Mouse (Mus musculus) layer of hippocampus, postnatal 25 days (tissue): Measurements from ENCODE around the gene Rnf4. TPM values are rescaled to one million over a fixed set of nuclear protein-coding genes. Genes with fewer than 3 reads are reported as not detected.

Source experiments
- DNase-seq, 2 experiments: peaks; one replicate each; pipeline ENCODE4 v3.0.0; 2022; ENCODE audit warnings: mixed read lengths in 2 of 2, low spot score in 1 of 2; ENCODE audit errors: extremely low spot score in 1 of 2
- total RNA-seq, 2 experiments: library from RNA; stranded (reverse); gene quantifications; 2 replicates each; pipeline ENCODE4 v1.2.3; 2021

Rnf4 gene
- total RNA-seq, 2 experiments from 2014 or later = 74.7 to 80.3 TPM

GRCm38 (mm10) chr5:34398326-34398725, 62.2 kb downstream of the Rnf4 start:
- DNase-seq = no peak

Other genes with a start within 250 kb of the Rnf4 start
- 1 to 10 TPM in 1 of 2 experiments, under 1 TPM in 1; 0.63 to 1.0 TPM for gene Poln, start 166.8 kb upstream of the Rnf4 start, total RNA-seq
- 1 to 10 TPM; 5.6 to 5.7 TPM for gene Haus3, start 166.8 kb upstream of the Rnf4 start, total RNA-seq
- gene Mxd4, start 148.6 kb upstream of the Rnf4 start, total RNA-seq = 10 to 100 TPM; 84.6 to 93.3 TPM
- 10 to 100 TPM; 25.6 to 32.4 TPM for gene Zfyve28, start 47.8 kb upstream of the Rnf4 start, total RNA-seq
- gene Cfap99, start 47.7 kb upstream of the Rnf4 start, total RNA-seq = under 1 TPM; 0.20 to 0.66 TPM
- gene Fam193a, start 33.6 kb downstream of the Rnf4 start, total RNA-seq = 10 to 100 TPM; 37.0 to 42.2 TPM
- gene Tnip2, start 177.7 kb downstream of the Rnf4 start, total RNA-seq = 10 to 100 TPM; 19.2 to 30.8 TPM
- gene Sh3bp2, start 189.5 kb downstream of the Rnf4 start, total RNA-seq = 1 to 10 TPM; 3.7 to 7.5 TPM
- gene Add1, start 237.4 kb downstream of the Rnf4 start, total RNA-seq = 100 to 1,000 TPM; 452 to 468 TPM